Mouse (Mus musculus) G1E (cell line): ENCODE measurements at regions not wholly inside any gene's neighbourhood (a gene's known extent, or its start where the extent isn't known, plus 50 kb on each side); places are given as distances from the start of the nearest gene placed in this dataset.

Experiments used
- ATAC-seq: 2 replicates; pipeline ENCODE4 v1.8.0; 2016; ENCODE audit warnings: mild to moderate bottlenecking; ENCODE audit not compliant: insufficient number of reproducible peaks, poor library complexity, low FRiP score, severe bottlenecking; ENCODE audit errors: extremely low read depth
- DNase-seq: peaks from one replicate; pipeline ENCODE4 v3.0.0; 2012; ENCODE audit warnings: low spot score
- H3K27me3 ChIP-seq: 2 replicates; pipeline ENCODE4 v1.6.1; 2012; ENCODE audit warnings: mild to moderate bottlenecking, low read length, inconsistent platforms; ENCODE audit not compliant: insufficient read depth
- H3K36me3 ChIP-seq: replicated peaks from 2 replicates; pipeline ENCODE3; 2012; ENCODE audit warnings: mild to moderate bottlenecking, inconsistent platforms
- H3K4me1 ChIP-seq: 2 replicates; pipeline ENCODE4 v1.6.1; 2012; ENCODE audit warnings: low read depth, low read length, inconsistent platforms, mixed read lengths; ENCODE audit not compliant: insufficient read depth
- H3K4me3 ChIP-seq: 2 replicates; pipeline ENCODE4 v1.5.1; 2012; ENCODE audit warnings: low read depth, mild to moderate bottlenecking, inconsistent platforms, low read length, moderate library complexity, mixed read lengths
- H3K9me3 ChIP-seq: replicated peaks from 2 replicates; pipeline ENCODE4 v1.6.1; 2012; ENCODE audit warnings: inconsistent platforms
- CTCF ChIP-seq: IDR thresholded peaks from 2 replicates; pipeline ENCODE4 v1.5.1; 2012; ENCODE audit warnings: low read depth, low read length, inconsistent platforms, mixed read lengths
- GATA1 ChIP-seq: IDR thresholded peaks from 2 replicates; pipeline ENCODE4 v1.6.1; 2012; ENCODE audit warnings: borderline replicate concordance, low read length, inconsistent platforms, mixed read lengths
- GATA2 ChIP-seq: IDR thresholded peaks from 2 replicates; pipeline ENCODE4 v1.6.1; 2012; ENCODE audit warnings: low read depth, low read length, inconsistent platforms, borderline replicate concordance
- POLR2AphosphoS5 ChIP-seq: IDR thresholded peaks from 2 replicates; pipeline ENCODE4 v1.6.1; 2012; ENCODE audit warnings: low read depth, low read length, inconsistent platforms; ENCODE audit not compliant: insufficient replicate concordance
- TAL1 ChIP-seq: conservative IDR thresholded peaks from 2 replicates; pipeline ENCODE4 v1.6.1; 2012; ENCODE audit warnings: low read depth, low read length, inconsistent platforms, mixed read lengths

DNA sequence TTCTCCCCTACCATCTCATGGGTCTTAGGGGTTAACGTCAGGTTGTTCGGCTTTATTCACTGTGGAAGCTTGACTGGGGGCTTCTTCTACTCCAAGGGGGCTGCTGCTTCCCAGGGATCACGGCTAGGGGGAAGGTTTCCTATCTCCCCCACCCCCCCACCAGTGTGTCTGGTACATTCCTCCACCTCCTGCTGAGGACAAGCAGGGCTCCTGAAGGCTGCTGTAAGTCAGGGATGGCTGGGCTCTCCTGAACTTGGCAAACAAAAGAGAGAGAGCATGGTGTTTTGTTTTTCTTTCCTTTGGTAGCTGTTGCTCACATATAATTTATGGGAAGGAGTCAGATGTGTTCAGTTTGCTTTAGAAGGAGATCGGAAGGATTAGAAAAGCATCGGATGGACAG, 54.7 kb upstream of the Commd3 start:
- Histone ChIP-seq H3K27me3 (peaks cover 15% of the 10 kb centered on the region), H3K9me3 (no peaks in the 10 kb centered on the region), H3K4me3 (no peak overlapping the region), H3K4me1 (no peaks in the 10 kb centered on the region), H3K36me3 (no peaks in the 10 kb centered on the region)
- DNase-seq (no peak), ATAC-seq (no peak)
- no peak for TF ChIP-seq TAL1
- TF ChIP-seq GATA2: no peak
- TF ChIP-seq CTCF: no peak
- TF ChIP-seq GATA1: no peak
- TF ChIP-seq POLR2AphosphoS5: no peak

DNA sequence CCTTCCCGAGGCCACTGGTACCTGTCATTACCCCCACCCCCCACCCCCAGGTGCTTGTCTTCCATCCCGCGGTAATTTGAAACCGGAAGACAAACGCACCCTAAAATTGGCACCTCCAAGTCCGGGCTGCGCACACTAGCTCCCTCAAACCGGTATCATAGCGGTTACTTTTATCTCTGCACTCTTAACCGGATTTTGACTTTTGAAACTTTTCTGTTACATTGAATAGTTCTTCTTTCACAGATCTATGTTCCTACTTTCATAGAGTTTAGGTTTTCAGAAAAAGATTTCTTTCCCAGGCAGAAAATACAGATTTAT, 62.4 kb upstream of the Commd3 start:
- H3K9me3 ChIP-seq: no peaks in the 10 kb centered on the region
- peaks cover 31% of the 10 kb centered on the region for H3K27me3 ChIP-seq
- TF ChIP-seq GATA2 (no peak), POLR2AphosphoS5 (no peak), TAL1 (no peak), CTCF (no peak), GATA1 (no peak)
- H3K36me3 ChIP-seq: no peaks in the 10 kb centered on the region
- no peak overlapping the region for H3K4me3 ChIP-seq
- peaks cover 6% of the 10 kb centered on the region; the same call in 1 of the 2 replicates for H3K4me1 ChIP-seq
- DNase-seq (no peak), ATAC-seq (no peak)

DNA sequence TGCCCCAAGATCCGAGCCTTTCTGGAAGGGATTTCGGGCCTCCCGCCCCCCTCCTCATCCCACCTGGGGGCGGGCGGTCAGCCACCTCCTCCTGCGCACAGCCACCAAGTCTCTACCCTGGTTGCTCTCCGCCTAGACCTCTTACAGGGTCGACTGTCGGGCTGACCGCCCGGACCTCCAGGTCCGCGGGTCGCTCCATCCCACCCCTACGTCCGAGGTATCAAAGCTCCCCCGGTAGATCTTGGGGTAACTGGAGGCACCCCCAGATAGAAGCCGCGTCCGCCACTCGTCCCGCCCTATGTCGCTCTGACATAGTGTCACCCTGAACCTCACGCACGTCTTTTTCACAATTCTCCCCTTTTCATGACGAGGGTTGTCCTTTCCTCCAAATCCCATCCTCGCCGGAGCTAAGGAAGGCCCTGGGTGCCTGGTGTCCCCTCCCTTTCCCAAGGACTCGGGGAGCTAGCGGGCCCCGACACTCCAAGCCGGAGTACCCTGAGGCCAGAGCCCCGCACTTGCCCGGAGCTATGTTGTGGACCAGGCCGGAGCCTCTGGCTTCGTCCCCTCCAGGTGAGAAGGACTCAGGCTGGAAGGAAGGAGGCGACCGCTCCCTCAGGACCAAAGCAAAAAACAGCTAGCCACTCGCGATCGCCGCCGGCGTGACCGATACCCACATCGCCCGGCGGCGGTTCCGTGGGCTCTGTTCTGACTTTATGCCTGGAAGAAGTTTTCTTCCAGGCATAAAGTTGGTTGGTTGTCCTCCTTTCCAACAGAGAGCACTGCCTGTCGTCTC, 62.9 kb upstream of the Commd3 start:
- Histone ChIP-seq H3K4me1 (peaks cover 6% of the 10 kb centered on the region; the same call in 1 of the 2 replicates), H3K9me3 (no peaks in the 10 kb centered on the region), H3K4me3 (no peak overlapping the region; the same call in 1 of the 2 replicates), H3K27me3 (peaks cover 27% of the 10 kb centered on the region), H3K36me3 (no peaks in the 10 kb centered on the region)
- ATAC-seq (no peak), DNase-seq (no peak)
- TF ChIP-seq TAL1 (no peak), POLR2AphosphoS5 (no peak), CTCF (no peak), GATA2 (no peak), GATA1 (no peak)

DNA sequence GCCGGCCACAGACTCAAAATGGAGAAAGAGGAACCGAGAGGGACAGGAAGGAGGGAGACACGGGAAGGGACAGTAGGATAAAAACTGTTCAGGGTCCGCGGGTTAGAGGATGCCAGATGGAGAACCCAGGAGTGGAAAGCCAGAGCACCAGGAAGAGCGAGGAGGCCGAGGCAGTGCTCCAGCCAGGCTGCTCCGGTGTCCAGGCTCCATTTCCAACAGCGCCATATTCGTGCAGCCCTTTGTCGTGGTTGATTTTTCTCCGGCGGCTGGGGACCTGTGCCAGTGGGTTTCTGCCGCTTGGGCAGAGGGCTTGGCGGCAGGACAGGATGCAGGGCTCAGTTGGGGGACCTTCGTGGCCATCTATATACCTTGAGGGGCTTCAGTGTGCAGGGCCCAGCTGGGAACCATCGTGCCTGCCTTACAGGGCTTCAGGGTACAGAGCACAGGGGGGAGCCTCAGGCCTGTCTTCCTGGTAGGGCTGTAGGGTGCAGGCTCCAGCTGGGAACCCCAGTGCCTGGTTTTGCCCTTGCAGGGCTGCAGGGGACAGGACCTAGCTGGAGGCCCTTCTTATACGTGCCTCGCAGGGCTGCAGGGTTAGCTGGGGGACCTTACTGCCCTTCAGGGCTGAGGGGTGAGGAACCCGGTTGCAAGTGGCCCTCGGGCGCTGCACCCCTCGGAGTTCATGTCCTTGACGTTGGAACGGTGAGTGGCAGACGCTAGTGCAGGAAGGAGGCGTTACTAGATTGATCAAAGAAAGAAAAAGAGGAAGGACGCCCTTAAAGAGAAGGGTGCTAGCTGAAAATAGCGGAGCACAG, 63.7 kb upstream of the Commd3 start:
- peak; percentile 45; the same call in 1 of the 2 replicates for ATAC-seq
- TF ChIP-seq TAL1: no peak
- TF ChIP-seq GATA1: no peak
- TF ChIP-seq CTCF: no peak
- no peak for TF ChIP-seq GATA2
- TF ChIP-seq POLR2AphosphoS5: no peak
- peaks cover 31% of the 10 kb centered on the region for H3K27me3 ChIP-seq

DNA sequence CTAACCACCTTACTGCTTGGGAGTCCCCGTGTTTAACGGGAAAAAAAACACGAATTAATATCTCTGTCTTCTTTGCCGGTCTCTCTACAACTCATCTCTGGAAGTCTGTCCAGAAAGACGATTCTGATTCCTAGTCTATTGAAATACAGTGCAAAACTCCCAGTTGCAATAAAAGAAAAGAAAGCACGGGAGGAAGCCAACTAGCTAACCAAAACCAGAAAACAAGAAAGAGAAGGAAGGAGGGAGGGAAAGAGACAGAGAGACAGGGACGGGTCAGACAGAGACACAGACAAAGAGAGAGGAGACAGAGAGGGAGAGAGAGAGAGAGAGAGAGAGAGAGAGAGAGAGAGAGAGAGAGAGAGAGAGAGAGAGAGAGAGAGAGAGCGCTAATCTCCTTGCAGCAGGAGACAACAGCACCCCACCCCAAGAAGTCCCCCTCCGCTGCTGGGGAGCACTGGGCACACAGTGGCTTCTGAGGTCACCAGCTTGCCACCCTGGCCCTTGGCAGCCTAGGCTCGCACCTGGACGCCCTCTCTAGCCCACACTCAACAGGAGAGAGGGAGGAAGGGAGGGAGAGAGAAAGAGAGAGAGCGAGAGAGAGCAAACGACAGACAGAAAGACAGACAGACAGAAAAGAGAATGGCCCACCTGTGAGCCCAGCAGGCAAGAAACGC, 64.5 kb upstream of the Commd3 start:
- no peaks in the 10 kb centered on the region for H3K9me3 ChIP-seq
- DNase-seq: no peak
- no peaks in the 10 kb centered on the region for H3K36me3 ChIP-seq
- peaks cover 28% of the 10 kb centered on the region for H3K27me3 ChIP-seq
- TF ChIP-seq GATA1 (no peak), POLR2AphosphoS5 (no peak), GATA2 (no peak), TAL1 (no peak), CTCF (no peak)
- H3K4me1 ChIP-seq: peaks cover 6% of the 10 kb centered on the region; the same call in 1 of the 2 replicates
- H3K4me3 ChIP-seq: no peak overlapping the region
- ATAC-seq: 0 out of 2 replicates have a peak, but pooled peaks have one; percentile 22

More for the DNA sequence above, 63.7 kb upstream of the Commd3 start:
- Histone ChIP-seq H3K4me1 (peaks cover 6% of the 10 kb centered on the region; the same call in 1 of the 2 replicates), H3K4me3 (no peak overlapping the region; the same call in 1 of the 2 replicates), H3K36me3 (no peaks in the 10 kb centered on the region), H3K9me3 (no peaks in the 10 kb centered on the region)
- no peak for DNase-seq

DNA sequence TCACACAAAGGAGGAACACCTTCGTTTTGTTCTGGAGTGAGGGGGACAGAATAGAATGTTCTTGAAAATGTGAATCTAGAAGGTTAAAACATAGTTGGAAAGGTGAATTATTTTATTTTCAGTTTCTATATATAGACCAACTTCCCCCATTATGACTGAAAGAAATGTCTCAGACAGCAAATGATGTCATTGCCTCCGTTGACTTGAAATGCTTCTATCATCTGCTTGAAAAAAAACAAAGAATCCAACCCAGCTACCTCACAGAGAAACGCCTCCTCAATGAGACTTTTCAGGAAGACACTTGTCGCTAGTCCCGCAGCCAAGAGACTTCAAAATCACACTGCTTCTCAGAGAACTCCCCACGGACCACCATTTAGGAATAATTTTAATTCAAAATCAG, 65.1 kb upstream of the Commd3 start:
- ATAC-seq: no peak
- Histone ChIP-seq H3K4me1 (peaks cover 6% of the 10 kb centered on the region; the same call in 1 of the 2 replicates), H3K36me3 (no peaks in the 10 kb centered on the region), H3K27me3 (peaks cover 25% of the 10 kb centered on the region), H3K4me3 (no peak overlapping the region), H3K9me3 (no peaks in the 10 kb centered on the region)
- TF ChIP-seq GATA1 (no peak), TAL1 (no peak), POLR2AphosphoS5 (no peak), GATA2 (no peak), CTCF (no peak)
- no peak for DNase-seq
